Mouse (Mus musculus) myocyte (in vitro differentiated cells): ENCODE measurements around the gene Grk5.

Experiments
- CEBPB ChIP-seq: IDR thresholded peaks from 2 replicates; pipeline ENCODE4 v1.6.1; 2011; ENCODE audit warnings: mild to moderate bottlenecking, moderate library complexity; ENCODE audit not compliant: poor library complexity, insufficient read depth, severe bottlenecking
- E2F4 ChIP-seq: IDR thresholded peaks from one replicate; pipeline ENCODE4 v1.6.1; 2011; ENCODE audit warnings: mild to moderate bottlenecking, control low read depth, moderate library complexity; ENCODE audit not compliant: insufficient read depth
- MAX ChIP-seq: IDR thresholded peaks from one replicate; pipeline ENCODE4 v1.6.1; 2011; ENCODE audit warnings: low read depth, mild to moderate bottlenecking, control low read depth
- MYOD1 ChIP-seq, 3 experiments: IDR thresholded peaks; one replicate each; pipeline ENCODE4 v1.6.1; 2011; ENCODE audit warnings: control low read depth in 2 of 3, low read depth in 2 of 3, mild to moderate bottlenecking in 2 of 3, moderate library complexity in 1 of 3; ENCODE audit not compliant: insufficient read length in 2 of 3, control insufficient read depth in 1 of 3
- MYOG ChIP-seq, 3 experiments: IDR thresholded peaks; one replicate each; pipeline ENCODE4 v1.6.1; 2011; ENCODE audit warnings: control low read depth in 2 of 3, low read depth in 2 of 3, mild to moderate bottlenecking in 2 of 3; ENCODE audit not compliant: insufficient read length in 2 of 3, control insufficient read depth in 1 of 3, insufficient read depth in 1 of 3
- POLR2A ChIP-seq: IDR thresholded peaks from one replicate; pipeline ENCODE4 v1.6.1; 2011; ENCODE audit warnings: low read depth, mild to moderate bottlenecking, control low read depth, moderate library complexity; ENCODE audit not compliant: insufficient read length
- POLR2AphosphoS2 ChIP-seq: IDR thresholded peaks from one replicate; pipeline ENCODE4 v1.6.1; 2011; ENCODE audit warnings: low read depth, control low read depth; ENCODE audit not compliant: insufficient read length
- TCF12 ChIP-seq: IDR thresholded peaks from one replicate; pipeline ENCODE4 v1.6.1; 2011; ENCODE audit warnings: mild to moderate bottlenecking, control low read depth; ENCODE audit not compliant: poor library complexity, insufficient read depth, severe bottlenecking
- TCF3 ChIP-seq: IDR thresholded peaks from one replicate; pipeline ENCODE4 v1.6.1; 2011; ENCODE audit warnings: low read depth, control low read depth; ENCODE audit not compliant: insufficient read length
- USF1 ChIP-seq: IDR thresholded peaks from one replicate; pipeline ENCODE4 v1.6.1; 2011; ENCODE audit warnings: low read depth, mild to moderate bottlenecking, control low read depth, moderate library complexity

DNA sequence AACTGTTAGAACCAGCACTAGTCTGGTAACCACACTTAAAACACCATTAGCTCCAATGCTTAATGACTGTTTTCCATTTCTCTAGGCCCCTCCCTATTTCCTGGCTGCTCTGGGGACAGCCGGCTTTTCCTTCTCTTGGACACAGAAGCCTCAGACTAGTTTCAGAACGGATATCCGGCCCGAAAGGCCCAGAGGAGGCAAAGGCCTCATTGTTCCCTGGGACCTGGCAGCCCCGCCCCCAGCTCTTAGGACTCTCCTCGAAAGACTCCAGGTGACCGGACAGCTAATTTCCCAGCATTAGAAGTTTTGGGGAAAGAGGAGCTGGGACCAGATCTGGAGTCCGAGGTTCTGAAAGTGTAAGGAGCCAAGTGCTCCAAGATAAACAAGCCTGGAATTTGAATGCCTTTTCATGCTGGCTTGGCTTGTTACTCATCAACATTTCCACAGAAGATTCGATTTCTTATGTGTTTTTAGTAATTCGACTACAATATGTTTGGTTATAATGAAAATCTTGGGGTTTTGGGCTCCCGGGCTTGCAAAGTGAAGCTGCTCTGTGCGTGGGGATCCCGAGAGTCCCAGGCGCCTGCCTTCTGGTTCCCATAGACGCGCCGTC is 342 bp upstream of the Grk5 start:
- TF ChIP-seq POLR2A (no peak), CEBPB (no peak), MYOD1 (IDR thresholded peaks at IDR 0.05; ENCODE audit: control insufficient read depth in 1 of 3, insufficient read length in 2 of 3, low read depth in 2 of 3) (no peak), USF1 (no peak), MAX (no peak), E2F4 (no peak), MYOG (IDR thresholded peaks at IDR 0.05; ENCODE audit: control insufficient read depth in 1 of 3, insufficient read depth in 1 of 3, insufficient read length in 2 of 3, low read depth in 2 of 3) (no peak), POLR2AphosphoS2 (no peak), TCF3 (no peak), TCF12 (no peak)
